Mouse (Mus musculus) small intestine, adult 2 months (tissue): ENCODE measurements around the gene Cdk14. TPM values are rescaled to one million over a fixed set of nuclear protein-coding genes. Genes with fewer than 3 reads are reported as not detected.

Experiments used
- H3K27ac ChIP-seq: fragments of 200-500 bp; 2 replicates; pipeline ENCODE4 v1.5.1; 2012; ENCODE audit warnings: low read depth, low read length, control low read depth, inconsistent platforms; ENCODE audit not compliant: insufficient read depth
- H3K27me3 ChIP-seq: fragments of 200-500 bp; 2 replicates; pipeline ENCODE4 v1.6.1; 2012; ENCODE audit warnings: mild to moderate bottlenecking, moderate library complexity, low read length, inconsistent platforms; ENCODE audit not compliant: control insufficient read depth, insufficient read depth
- H3K36me3 ChIP-seq: fragments of 200-500 bp; 2 replicates; pipeline ENCODE4 v1.6.1; 2012; ENCODE audit warnings: mild to moderate bottlenecking, low read length, control low read depth, inconsistent platforms; ENCODE audit not compliant: control insufficient read depth, insufficient read depth
- H3K4me1 ChIP-seq: fragments of 200-500 bp; 2 replicates; pipeline ENCODE4 v1.6.1; 2012; ENCODE audit warnings: low read length, inconsistent platforms, mixed read lengths; ENCODE audit not compliant: control insufficient read depth, insufficient read depth, insufficient read length
- H3K4me3 ChIP-seq: fragments of 200-500 bp; 2 replicates; pipeline ENCODE4 v1.5.1; 2012; ENCODE audit warnings: low read depth, mild to moderate bottlenecking, control low read depth, inconsistent platforms, low read length, moderate library complexity
- CTCF ChIP-seq: fragments of 200-500 bp; IDR thresholded peaks from 2 replicates; pipeline ENCODE4 v1.5.1; 2012; ENCODE audit warnings: low read depth, mild to moderate bottlenecking, control low read depth, inconsistent platforms, low read length, moderate library complexity, mixed read lengths; ENCODE audit not compliant: insufficient replicate concordance, insufficient read length; ENCODE audit errors: extremely low read depth
- POLR2A ChIP-seq: fragments of 200-500 bp; IDR thresholded peaks from 2 replicates; pipeline ENCODE4 v1.6.1; 2012; ENCODE audit warnings: low read depth, mild to moderate bottlenecking, control low read depth, inconsistent platforms, low read length, moderate library complexity
- WGBS: fragments of 180-500 bp; shearing (Covaris S2); methylation state at CpG from one replicate; pipeline ENCODE4 v1.1.7; 2018; 5-methylcytosine and 5-hydroxymethylcytosine counted together
- polyA plus RNA-seq: library from polyadenylated mRNA; depleted of rRNA; stranded (reverse); fragments of >200 nt; gene quantifications from 2 replicates; pipeline ENCODE4 v1.2.3, GENCODE M21; 2012

Gene Cdk14
- polyA plus RNA-seq, 1 experiment, result 0.37 TPM

- no peaks in the 10 kb centered on the region for H3K36me3 ChIP-seq
- H3K4me1 ChIP-seq, result no peaks in the 10 kb centered on the region
- H3K27ac ChIP-seq, result no peak overlapping the region
- no peak overlapping the region for H3K4me3 ChIP-seq
- TF ChIP-seq POLR2A, result no peak
- TF ChIP-seq CTCF, result no peak
- H3K27me3 ChIP-seq, result no peaks in the 10 kb centered on the region
- WGBS, result 74% methylated on average over 1 of the region's 1 CpGs
Measured at GRCm38 (mm10) chr5:5353946-5354345, 66.2 kb downstream of the Cdk14 start.

- Histone ChIP-seq H3K4me3 (no peak overlapping the region), H3K36me3 (no peaks in the 10 kb centered on the region), H3K27me3 (no peaks in the 10 kb centered on the region), H3K4me1 (no peaks in the 10 kb centered on the region), H3K27ac (no peak overlapping the region)
- TF ChIP-seq CTCF, result no peak
- TF ChIP-seq POLR2A, result no peak
- 53% methylated on average over 5 of the region's 5 CpGs for WGBS
Measured at GRCm38 (mm10) chr5:5344646-5345045, 75.5 kb downstream of the Cdk14 start.

- WGBS, result 70% methylated on average over 2 of the region's 2 CpGs
- no peaks in the 10 kb centered on the region for H3K36me3 ChIP-seq
- no peak overlapping the region for H3K4me3 ChIP-seq
- no peak overlapping the region for H3K27ac ChIP-seq
- TF ChIP-seq CTCF (no peak), POLR2A (no peak)
- H3K27me3 ChIP-seq, result no peaks in the 10 kb centered on the region
- H3K4me1 ChIP-seq, result no peaks in the 10 kb centered on the region
Measured at GRCm38 (mm10) chr5:5343741-5344140, 76.4 kb downstream of the Cdk14 start.

GRCm38 (mm10) chr5:5343267-5343666 lies 76.8 kb downstream of the Cdk14 start:
- Histone ChIP-seq H3K4me1 (no peaks in the 10 kb centered on the region), H3K36me3 (no peaks in the 10 kb centered on the region), H3K27me3 (no peaks in the 10 kb centered on the region), H3K27ac (no peak overlapping the region), H3K4me3 (no peak overlapping the region)
- no peak for TF ChIP-seq CTCF
- no peak for TF ChIP-seq POLR2A
- 59% methylated on average over 2 of the region's 2 CpGs for WGBS

- Histone ChIP-seq H3K4me3 (no peak overlapping the region), H3K36me3 (no peaks in the 10 kb centered on the region), H3K27ac (no peak overlapping the region), H3K27me3 (no peaks in the 10 kb centered on the region), H3K4me1 (no peaks in the 10 kb centered on the region)
- TF ChIP-seq CTCF (no peak), POLR2A (no peak)
- 57% methylated on average over 11 of the region's 11 CpGs for WGBS
Measured at GRCm38 (mm10) chr5:5342410-5343137, 77.5 kb downstream of the Cdk14 start.

GRCm38 (mm10) chr5:5341611-5342010 lies 78.5 kb downstream of the Cdk14 start:
- TF ChIP-seq CTCF, result no peak
- no peak for TF ChIP-seq POLR2A
- Histone ChIP-seq H3K27ac (no peak overlapping the region), H3K27me3 (no peaks in the 10 kb centered on the region), H3K4me3 (no peak overlapping the region), H3K4me1 (no peaks in the 10 kb centered on the region), H3K36me3 (no peaks in the 10 kb centered on the region)
- 85% methylated on average over 8 of the region's 8 CpGs for WGBS

GRCm38 (mm10) chr5:5333916-5334315 lies 86.2 kb downstream of the Cdk14 start:
- WGBS, result 81% methylated on average over 8 of the region's 8 CpGs
- no peak overlapping the region for H3K27ac ChIP-seq
- no peaks in the 10 kb centered on the region for H3K27me3 ChIP-seq
- TF ChIP-seq POLR2A (no peak), CTCF (no peak)
- no peak overlapping the region for H3K4me3 ChIP-seq
- H3K36me3 ChIP-seq, result no peaks in the 10 kb centered on the region
- no peaks in the 10 kb centered on the region for H3K4me1 ChIP-seq
